Mouse (Mus musculus) olfactory bulb, adult 2 months (tissue): ENCODE results near the gene Myrf.

ENCODE experiments used
- CTCF ChIP-seq: fragments of 200-500 bp; IDR thresholded peaks from 2 replicates; pipeline ENCODE4 v1.5.1; 2012; ENCODE audit warnings: low read depth, mild to moderate bottlenecking, low read length, moderate library complexity; ENCODE audit not compliant: insufficient read depth
- POLR2A ChIP-seq: fragments of 200-500 bp; IDR thresholded peaks from 2 replicates; pipeline ENCODE4 v1.6.1; 2012; ENCODE audit warnings: mild to moderate bottlenecking, low read depth, low read length, moderate library complexity; ENCODE audit not compliant: insufficient read depth

DNA sequence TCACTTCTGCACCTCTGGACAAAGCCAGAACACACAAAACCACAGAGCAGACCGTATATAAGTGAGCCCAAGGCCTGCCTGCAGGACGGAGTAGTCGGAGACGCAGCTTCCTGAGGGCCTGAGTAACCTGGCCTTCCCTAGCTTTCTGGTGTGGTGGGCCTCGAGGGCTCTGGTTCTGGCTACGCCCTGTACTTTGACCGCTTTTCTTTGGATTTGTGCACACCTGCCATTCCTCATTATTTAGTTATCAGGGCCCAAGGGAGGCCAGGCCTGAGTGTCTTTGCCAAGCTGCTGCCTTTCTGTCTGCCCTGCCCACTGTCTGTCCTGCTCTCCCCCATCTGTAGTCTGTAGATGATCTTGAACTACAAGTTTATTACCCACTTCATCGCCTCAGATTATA is 50.6 kb downstream of the Myrf start:
- TF ChIP-seq CTCF (no peak), POLR2A (no peak)
